Mouse (Mus musculus) stomach, embryonic 14.5 days (tissue): ENCODE measurements around the gene Npr3. TPM values are rescaled to one million over a fixed set of nuclear protein-coding genes. Genes with fewer than 3 reads are reported as not detected.

Experiments
- ATAC-seq: fragments of 200-750 bp; cut with Nextera tagmentation; 2 replicates; pipeline ENCODE4 v1.8.0; 2017; ENCODE audit warnings: low read depth, moderate TSS enrichment; ENCODE audit not compliant: insufficient number of reproducible peaks, insufficient read depth, low FRiP score
- H3K27ac ChIP-seq: fragments of 300-500 bp; sonication (generic); 2 replicates; pipeline ENCODE4 v1.5.1; 2014; ENCODE audit warnings: mild to moderate bottlenecking, low read length, moderate library complexity, mixed read lengths
- H3K27me3 ChIP-seq: fragments of 300-500 bp; sonication (generic); 2 replicates; pipeline ENCODE4 v1.6.1; 2014; ENCODE audit warnings: low read length, control low read depth, mixed read lengths; ENCODE audit not compliant: control insufficient read depth, insufficient read depth
- H3K36me3 ChIP-seq: fragments of 300-500 bp; sonication (generic); 2 replicates; pipeline ENCODE4 v1.6.1; 2014; ENCODE audit warnings: mild to moderate bottlenecking, control low read depth, low read length, moderate library complexity, mixed read lengths; ENCODE audit not compliant: control insufficient read depth, insufficient read depth
- H3K4me1 ChIP-seq: fragments of 300-500 bp; sonication (generic); 2 replicates; pipeline ENCODE4 v1.6.1; 2014; ENCODE audit warnings: low read length, control low read depth, mixed read lengths; ENCODE audit not compliant: control insufficient read depth, insufficient read depth
- H3K4me2 ChIP-seq: fragments of 300-500 bp; sonication (generic); replicated peaks from 2 replicates; pipeline ENCODE4 v1.6.1; 2014; ENCODE audit warnings: low read depth, low read length, control low read depth
- H3K4me3 ChIP-seq: fragments of 300-500 bp; sonication (generic); 2 replicates; pipeline ENCODE4 v1.5.1; 2014; ENCODE audit warnings: low read depth, low read length, control low read depth
- H3K9ac ChIP-seq: fragments of 300-500 bp; sonication (generic); replicated peaks from 2 replicates; pipeline ENCODE4 v1.6.1; 2014; ENCODE audit warnings: low read depth, mild to moderate bottlenecking, control low read depth, low read length, moderate library complexity, mixed read lengths
- H3K9me3 ChIP-seq: fragments of 300-500 bp; sonication (generic); 2 replicates; pipeline ENCODE4 v1.6.1; 2016; ENCODE audit warnings: low read depth, low read length, control low read depth; ENCODE audit not compliant: control insufficient read depth
- WGBS: fragments of 180-500 bp; shearing (Covaris S2); extraction: QIAGEN DNeasy Blood & Tissue Kit; methylation state at CpG from one replicate; pipeline ENCODE4 v1.1.7; 2014; 5-methylcytosine and 5-hydroxymethylcytosine counted together
- polyA plus RNA-seq: library from polyadenylated mRNA; unstranded; fragments of >200 nt; fragmentation: Nextera tagmentation; extraction: Ambion mirVana; gene quantifications from 2 replicates; pipeline ENCODE4 v1.2.1, GENCODE M21; 2014

The Npr3 gene
- polyA plus RNA-seq, 1 experiment from 2014 or later = 5.9 TPM

- H3K9me3 ChIP-seq = no peaks in the 10 kb centered on the region
- H3K27ac ChIP-seq = no peak overlapping the region
- H3K36me3 ChIP-seq = no peaks in the 10 kb centered on the region
- H3K4me3 ChIP-seq = peak overlapping the region; percentile 59
- H3K4me2 ChIP-seq = peak overlapping the region; percentile 95
- peaks cover 9% of the 10 kb centered on the region; the same call in 1 of the 2 replicates for H3K4me1 ChIP-seq
- WGBS = 10% methylated on average over 34 of the region's 34 CpGs
- no peaks in the 10 kb centered on the region for H3K27me3 ChIP-seq
- peak overlapping the region; percentile 22; the same call in 1 of the 2 replicates for H3K9ac ChIP-seq
- no peak; the same call in 1 of the 2 replicates for ATAC-seq
Measured at GRCm38 (mm10) chr15:11903196-11904042, 3.7 kb downstream of the Npr3 start.

- Histone ChIP-seq H3K27ac (no peak overlapping the region), H3K4me3 (no peak overlapping the region), H3K9ac (no peak overlapping the region), H3K4me2 (no peak overlapping the region), H3K36me3 (no peaks in the 10 kb centered on the region), H3K9me3 (no peaks in the 10 kb centered on the region), H3K4me1 (no peaks in the 10 kb centered on the region), H3K27me3 (no peaks in the 10 kb centered on the region)
- ATAC-seq = no peak
- 95% methylated on average over 8 of the region's 8 CpGs for WGBS
Measured at GRCm38 (mm10) chr15:11897617-11898016, 9.5 kb downstream of the Npr3 start.

- H3K9ac ChIP-seq = no peak overlapping the region
- no peak overlapping the region for H3K4me3 ChIP-seq
- 78% methylated on average over 5 of the region's 5 CpGs for WGBS
- H3K36me3 ChIP-seq = no peaks in the 10 kb centered on the region
- H3K9me3 ChIP-seq = no peaks in the 10 kb centered on the region
- no peak overlapping the region for H3K4me2 ChIP-seq
- H3K4me1 ChIP-seq = no peaks in the 10 kb centered on the region
- ATAC-seq = no peak
- no peaks in the 10 kb centered on the region for H3K27me3 ChIP-seq
- 0 out of 2 replicates have a peak overlapping the region, but pooled peaks have one; percentile 4 for H3K27ac ChIP-seq
Measured at GRCm38 (mm10) chr15:11897162-11897561, 9.9 kb downstream of the Npr3 start.

GRCm38 (mm10) chr15:11893969-11894368 is 13.1 kb downstream of the Npr3 start:
- no peak overlapping the region for H3K9ac ChIP-seq
- WGBS = 39% methylated on average over 9 of the region's 9 CpGs
- H3K27me3 ChIP-seq = no peaks in the 10 kb centered on the region
- no peak overlapping the region for H3K27ac ChIP-seq
- no peak overlapping the region for H3K4me2 ChIP-seq
- no peak overlapping the region for H3K4me3 ChIP-seq
- H3K9me3 ChIP-seq = no peaks in the 10 kb centered on the region
- ATAC-seq = no peak
- no peaks in the 10 kb centered on the region for H3K4me1 ChIP-seq
- no peaks in the 10 kb centered on the region for H3K36me3 ChIP-seq

GRCm38 (mm10) chr15:11891395-11891794 is 15.7 kb downstream of the Npr3 start:
- H3K4me2 ChIP-seq = no peak overlapping the region
- no peaks in the 10 kb centered on the region for H3K4me1 ChIP-seq
- no peaks in the 10 kb centered on the region for H3K9me3 ChIP-seq
- H3K9ac ChIP-seq = no peak overlapping the region
- ATAC-seq = no peak
- no peak overlapping the region for H3K27ac ChIP-seq
- H3K36me3 ChIP-seq = no peaks in the 10 kb centered on the region
- 74% methylated on average over 3 of the region's 3 CpGs for WGBS
- H3K4me3 ChIP-seq = no peak overlapping the region
- no peaks in the 10 kb centered on the region for H3K27me3 ChIP-seq

- no peak for ATAC-seq
- WGBS = 64% methylated on average over 10 of the region's 10 CpGs
- no peak overlapping the region for H3K4me3 ChIP-seq
Measured at GRCm38 (mm10) chr15:11882508-11883205, 24.4 kb downstream of the Npr3 start.

GRCm38 (mm10) chr15:11881822-11882221 is 25.3 kb downstream of the Npr3 start:
- no peaks in the 10 kb centered on the region for H3K9me3 ChIP-seq
- H3K27ac ChIP-seq = no peak overlapping the region
- no peaks in the 10 kb centered on the region for H3K4me1 ChIP-seq
- ATAC-seq = no peak; the same call in 1 of the 2 replicates
- H3K36me3 ChIP-seq = no peaks in the 10 kb centered on the region
- no peak overlapping the region for H3K4me3 ChIP-seq
- no peak overlapping the region for H3K4me2 ChIP-seq
- WGBS = 86% methylated on average over 6 of the region's 6 CpGs
- H3K9ac ChIP-seq = no peak overlapping the region
- no peaks in the 10 kb centered on the region for H3K27me3 ChIP-seq

More at GRCm38 (mm10) chr15:11882508-11883205, 24.4 kb downstream of the Npr3 start:
- no peaks in the 10 kb centered on the region for H3K27me3 ChIP-seq
- no peaks in the 10 kb centered on the region for H3K9me3 ChIP-seq
- no peaks in the 10 kb centered on the region for H3K36me3 ChIP-seq
- H3K4me2 ChIP-seq = no peak overlapping the region
- no peak overlapping the region for H3K27ac ChIP-seq
- H3K4me1 ChIP-seq = no peaks in the 10 kb centered on the region
- no peak overlapping the region for H3K9ac ChIP-seq

- ATAC-seq = no peak
- Histone ChIP-seq H3K9ac (no peak overlapping the region), H3K4me2 (no peak overlapping the region), H3K4me3 (no peak overlapping the region), H3K27me3 (no peaks in the 10 kb centered on the region), H3K9me3 (peaks cover 3% of the 10 kb centered on the region; the same call in 1 of the 2 replicates), H3K36me3 (no peaks in the 10 kb centered on the region), H3K27ac (no peak overlapping the region), H3K4me1 (no peaks in the 10 kb centered on the region)
- 100% methylated on average over 1 of the region's 1 CpGs for WGBS
Measured at GRCm38 (mm10) chr15:11878334-11878733, 28.8 kb downstream of the Npr3 start.
